Mouse (Mus musculus) adipose tissue, adult 10 weeks (tissue): ENCODE measurements around the gene Gm14406. TPM values are rescaled to one million over a fixed set of nuclear protein-coding genes. Genes with fewer than 3 reads are reported as not detected.

Source experiments
- polyA plus RNA-seq: library from polyadenylated mRNA; stranded (reverse); fragments of 350-450 nt; fragmentation: Illumina TruSeq; extraction: RNeasy Lipid Tissue Mini Kit (QIAGEN cat#74804); gene quantifications from one replicate; pipeline ENCODE4 v1.2.3, GENCODE M21; 2014; ENCODE audit warnings: low read depth, low replicate concordance

The Gm14406 gene
- polyA plus RNA-seq: 0.25 TPM

DNA sequence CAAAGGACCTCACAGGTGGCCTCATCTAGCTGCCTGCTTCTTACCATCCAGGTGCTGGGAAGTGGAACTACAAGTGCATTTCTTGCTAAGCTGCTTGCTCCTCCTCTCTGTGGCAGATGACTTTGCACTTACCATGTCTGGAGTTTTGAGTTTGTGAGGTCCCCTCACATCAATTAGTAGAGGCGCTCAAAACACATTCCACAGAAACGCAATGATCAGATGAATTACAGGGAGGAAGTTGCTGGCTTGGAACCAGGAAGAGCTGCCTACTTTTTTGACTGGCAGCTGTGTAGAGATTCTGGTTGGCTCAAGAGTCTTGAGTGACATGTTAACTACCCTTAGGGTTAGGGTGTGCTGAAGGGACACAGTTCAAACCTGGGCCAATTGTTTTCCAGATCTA lies at the start of gene Gm14406:
Gm14406 (minus strand) TSS at position 213 of the 400 bp plus-strand sequence.

Other genes starting within 250 kb of the Gm14406 start
- 9.4 TPM for gene Gm14418, start 179.9 kb downstream of the Gm14406 start, polyA plus RNA-seq
- gene Zfp970, start 113.5 kb downstream of the Gm14406 start, polyA plus RNA-seq: 45.3 TPM
- 13.8 TPM for gene Gm14403, start 80.0 kb downstream of the Gm14406 start, polyA plus RNA-seq
- gene Gm14322, start 181.1 kb upstream of the Gm14406 start, polyA plus RNA-seq: 8.5 TPM